In genomic region chr5:99165807-99166360, GRCm38 (mm10) we compare ENCODE assay signal across 16 mouse cellular contexts.
"Had no signal": no experiment of that assay in that cellular context is flagged by ENCODE, and none has a peak within 500 bp of the region (broad histone marks: within the 10 kb centered on the region; RNA-seq: fewer than 3 reads in every experiment).

No protein-coding gene starts in this region.

- ATAC-seq: liver, postnatal 0 days had no signal

- H3K4me3 ChIP-seq: layer of hippocampus, adult 2 months; liver, embryonic 13.5 days; lung, embryonic 15.5 days; megakaryocyte, embryonic 14.5 days; midbrain, embryonic 12.5 days had no signal

- H3K4me1 ChIP-seq: liver, embryonic 13.5 days; lung, embryonic 15.5 days; megakaryocyte, embryonic 14.5 days; midbrain, embryonic 12.5 days had no signal

- H3K27me3 ChIP-seq: liver, embryonic 13.5 days; lung, embryonic 15.5 days; megakaryocyte, embryonic 14.5 days; midbrain, embryonic 12.5 days had no signal

- H3K36me3 ChIP-seq: liver, embryonic 13.5 days; lung, embryonic 15.5 days; midbrain, embryonic 12.5 days had no signal

- DNase-seq: kidney, adult 18-20 months; kidney, postnatal 10 days; kidney, postnatal 4 days; liver; liver, embryonic 13.5 days; liver, postnatal 0 days; lung, postnatal 14 days; right cerebral cortex, postnatal 25 days; thymus, adult 18-20 months; thymus, postnatal 14 days had no signal

- H3K9ac ChIP-seq: liver, embryonic 13.5 days; liver, postnatal 0 days; lung, embryonic 15.5 days; midbrain, embryonic 12.5 days had no signal

- H3K4me2 ChIP-seq: liver, embryonic 13.5 days; lung, embryonic 15.5 days; midbrain, embryonic 12.5 days had no signal

- H3K27ac ChIP-seq: layer of hippocampus, adult 2 months; liver, embryonic 13.5 days; lung, embryonic 15.5 days; macrophage; midbrain, embryonic 12.5 days; stomach, postnatal 0 days had no signal

- H3K9me3 ChIP-seq: liver, embryonic 13.5 days; lung, embryonic 15.5 days; megakaryocyte, embryonic 14.5 days; midbrain, embryonic 12.5 days had no signal
